Mouse (Mus musculus): Measurements from ENCODE around the gene Wdr86. TPM values are rescaled to one million over a fixed set of nuclear protein-coding genes. Genes with fewer than 3 reads are reported as not detected.

Wdr86 gene
- polyA plus RNA-seq, 1 experiment from 2014 or later = 10.3 TPM

GRCm38 (mm10) chr5:24738517-24738916 is 8.0 kb upstream of the Wdr86 start:
- H3K4me2 ChIP-seq = no peak overlapping the region
- H3K36me3 ChIP-seq (ENCODE audit: control insufficient read depth, insufficient read depth, low read length) = no peaks in the 10 kb centered on the region
- H3K27me3 ChIP-seq (ENCODE audit: control insufficient read depth, insufficient read depth, low read length) = no peaks in the 10 kb centered on the region
- no peak overlapping the region for H3K9ac ChIP-seq (ENCODE audit: low read length)
- H3K4me1 ChIP-seq (ENCODE audit: control insufficient read depth, insufficient read depth, low read length) = no peaks in the 10 kb centered on the region; the same call in 1 of the 2 replicates
- DNase-seq (ENCODE audit: low spot score, missing footprints) (peak; percentile 28), ATAC-seq (ENCODE audit: low FRiP score) (no peak)
- H3K9me3 ChIP-seq (ENCODE audit: control insufficient read depth, low read length) = no peaks in the 10 kb centered on the region
- no peak overlapping the region for H3K27ac ChIP-seq (ENCODE audit: low read depth, low read length)
- H3K4me3 ChIP-seq (ENCODE audit: low read depth, low read length) = no peak overlapping the region
- 94% methylated on average over 1 of the region's 1 CpGs for WGBS

GRCm38 (mm10) chr5:24737595-24737994 is 7.1 kb upstream of the Wdr86 start:
- Histone ChIP-seq H3K4me2 (no peak overlapping the region), H3K9ac (ENCODE audit: low read length) (no peak overlapping the region), H3K27me3 (ENCODE audit: control insufficient read depth, insufficient read depth, low read length) (no peaks in the 10 kb centered on the region), H3K4me3 (ENCODE audit: low read depth, low read length) (no peak overlapping the region), H3K36me3 (ENCODE audit: control insufficient read depth, insufficient read depth, low read length) (no peaks in the 10 kb centered on the region), H3K4me1 (ENCODE audit: control insufficient read depth, insufficient read depth, low read length) (peaks cover 3% of the 10 kb centered on the region; the same call in 1 of the 2 replicates), H3K27ac (ENCODE audit: low read depth, low read length) (no peak overlapping the region), H3K9me3 (ENCODE audit: control insufficient read depth, low read length) (no peaks in the 10 kb centered on the region)
- 94% methylated on average over 10 of the region's 10 CpGs for WGBS
- ATAC-seq (ENCODE audit: low FRiP score) (no peak), DNase-seq (ENCODE audit: low spot score, missing footprints) (peak; percentile 33)

GRCm38 (mm10) chr5:24733771-24734426 is 3.4 kb upstream of the Wdr86 start:
- ATAC-seq (ENCODE audit: low FRiP score) = no peak
- 67% methylated on average over 7 of the region's 7 CpGs for WGBS
- H3K4me3 ChIP-seq (ENCODE audit: low read depth, low read length) = no peak overlapping the region
- no peak overlapping the region for H3K9ac ChIP-seq (ENCODE audit: low read length)
- no peak overlapping the region for H3K4me2 ChIP-seq
- no peaks in the 10 kb centered on the region for H3K36me3 ChIP-seq (ENCODE audit: control insufficient read depth, insufficient read depth, low read length)
- H3K27ac ChIP-seq (ENCODE audit: low read depth, low read length) = no peak overlapping the region; the same call in 1 of the 2 replicates
- peaks cover 30% of the 10 kb centered on the region for H3K27me3 ChIP-seq (ENCODE audit: control insufficient read depth, insufficient read depth, low read length)
- peaks cover 10% of the 10 kb centered on the region for H3K4me1 ChIP-seq (ENCODE audit: control insufficient read depth, insufficient read depth, low read length)
- DNase-seq (ENCODE audit: low spot score, missing footprints) = no peak
- H3K9me3 ChIP-seq (ENCODE audit: control insufficient read depth, low read length) = no peaks in the 10 kb centered on the region

- peaks cover 10% of the 10 kb centered on the region for H3K4me1 ChIP-seq (ENCODE audit: control insufficient read depth, insufficient read depth, low read length)
- no peak overlapping the region for H3K4me3 ChIP-seq (ENCODE audit: low read depth, low read length)
- no peak overlapping the region for H3K9ac ChIP-seq (ENCODE audit: low read length)
- peak; percentile 90 for DNase-seq (ENCODE audit: low spot score, missing footprints)
- H3K36me3 ChIP-seq (ENCODE audit: control insufficient read depth, insufficient read depth, low read length) = no peaks in the 10 kb centered on the region
- ATAC-seq (ENCODE audit: low FRiP score) = peak; percentile 60
- no peak overlapping the region for H3K27ac ChIP-seq (ENCODE audit: low read depth, low read length)
- peaks cover 30% of the 10 kb centered on the region for H3K27me3 ChIP-seq (ENCODE audit: control insufficient read depth, insufficient read depth, low read length)
- no peaks in the 10 kb centered on the region for H3K9me3 ChIP-seq (ENCODE audit: control insufficient read depth, low read length)
- no peak overlapping the region for H3K4me2 ChIP-seq
- WGBS = 4% methylated on average over 8 of the region's 8 CpGs
Measured at GRCm38 (mm10) chr5:24733134-24733533, 2.6 kb upstream of the Wdr86 start.

GRCm38 (mm10) chr5:24730986-24731385 is 459 bp upstream of the Wdr86 start:
- ATAC-seq (ENCODE audit: low FRiP score) (no peak), DNase-seq (ENCODE audit: low spot score, missing footprints) (peak; percentile 89)
- Histone ChIP-seq H3K9ac (ENCODE audit: low read length) (no peak overlapping the region), H3K4me1 (ENCODE audit: control insufficient read depth, insufficient read depth, low read length) (peaks cover 10% of the 10 kb centered on the region), H3K27me3 (ENCODE audit: control insufficient read depth, insufficient read depth, low read length) (peaks cover 30% of the 10 kb centered on the region), H3K4me3 (ENCODE audit: low read depth, low read length) (peak overlapping the region; percentile 37), H3K9me3 (ENCODE audit: control insufficient read depth, low read length) (no peaks in the 10 kb centered on the region), H3K36me3 (ENCODE audit: control insufficient read depth, insufficient read depth, low read length) (no peaks in the 10 kb centered on the region), H3K27ac (ENCODE audit: low read depth, low read length) (no peak overlapping the region), H3K4me2 (peak overlapping the region; percentile 47)
- under 1% methylated on average over 15 of the region's 15 CpGs for WGBS

- WGBS = 2% methylated on average over 49 of the region's 49 CpGs
- 0 out of 2 replicates have a peak, but pooled peaks have one; percentile 51 for ATAC-seq (ENCODE audit: low FRiP score)
- DNase-seq (ENCODE audit: low spot score, missing footprints) = peak; percentile 92
- Histone ChIP-seq H3K36me3 (ENCODE audit: control insufficient read depth, insufficient read depth, low read length) (no peaks in the 10 kb centered on the region), H3K27me3 (ENCODE audit: control insufficient read depth, insufficient read depth, low read length) (peaks cover 30% of the 10 kb centered on the region), H3K4me3 (ENCODE audit: low read depth, low read length) (peak overlapping the region; percentile 37), H3K9me3 (ENCODE audit: control insufficient read depth, low read length) (no peaks in the 10 kb centered on the region), H3K27ac (ENCODE audit: low read depth, low read length) (no peak overlapping the region), H3K4me2 (peak overlapping the region; percentile 47), H3K9ac (ENCODE audit: low read length) (peak overlapping the region; percentile 40), H3K4me1 (ENCODE audit: control insufficient read depth, insufficient read depth, low read length) (peaks cover 10% of the 10 kb centered on the region)
Measured at GRCm38 (mm10) chr5:24729797-24730487, 585 bp downstream of the Wdr86 start.

- H3K36me3 ChIP-seq (ENCODE audit: control insufficient read depth, insufficient read depth, low read length) = no peaks in the 10 kb centered on the region
- peak; percentile 56 for DNase-seq (ENCODE audit: low spot score, missing footprints)
- no peaks in the 10 kb centered on the region for H3K9me3 ChIP-seq (ENCODE audit: control insufficient read depth, low read length)
- peaks cover 30% of the 10 kb centered on the region for H3K27me3 ChIP-seq (ENCODE audit: control insufficient read depth, insufficient read depth, low read length)
- no peak overlapping the region for H3K4me3 ChIP-seq (ENCODE audit: low read depth, low read length)
- 78% methylated on average over 12 of the region's 12 CpGs for WGBS
- H3K9ac ChIP-seq (ENCODE audit: low read length) = no peak overlapping the region
- no peak for ATAC-seq (ENCODE audit: low FRiP score)
- H3K4me2 ChIP-seq = no peak overlapping the region
- H3K27ac ChIP-seq (ENCODE audit: low read depth, low read length) = no peak overlapping the region
- peaks cover 7% of the 10 kb centered on the region for H3K4me1 ChIP-seq (ENCODE audit: control insufficient read depth, insufficient read depth, low read length)
Measured at GRCm38 (mm10) chr5:24726901-24727836, 3.4 kb downstream of the Wdr86 start.

GRCm38 (mm10) chr5:24725897-24726296 is 4.6 kb downstream of the Wdr86 start:
- Histone ChIP-seq H3K9me3 (ENCODE audit: control insufficient read depth, low read length) (no peaks in the 10 kb centered on the region), H3K36me3 (ENCODE audit: control insufficient read depth, insufficient read depth, low read length) (no peaks in the 10 kb centered on the region), H3K27me3 (ENCODE audit: control insufficient read depth, insufficient read depth, low read length) (peaks cover 20% of the 10 kb centered on the region), H3K4me2 (no peak overlapping the region), H3K9ac (ENCODE audit: low read length) (no peak overlapping the region), H3K27ac (ENCODE audit: low read depth, low read length) (no peak overlapping the region), H3K4me3 (ENCODE audit: low read depth, low read length) (no peak overlapping the region), H3K4me1 (ENCODE audit: control insufficient read depth, insufficient read depth, low read length) (peaks cover 7% of the 10 kb centered on the region)
- DNase-seq (ENCODE audit: low spot score, missing footprints) (peak; percentile 19), ATAC-seq (ENCODE audit: low FRiP score) (no peak)
- 76% methylated on average over 6 of the region's 6 CpGs for WGBS

Measured in midbrain, embryonic 11.5 days (tissue).